Mouse (Mus musculus): ENCODE measurements around the gene Sirt2.

- no peak; the same call in 1 of the 2 replicates for TF ChIP-seq CTCF (IDR thresholded peaks at IDR 0.05; ENCODE audit: borderline replicate concordance, control insufficient read depth, extremely low read depth, insufficient read depth, low read length, poor library complexity)
- TF ChIP-seq POLR2A (IDR thresholded peaks at IDR 0.05; ENCODE audit: control insufficient read depth, extremely low read depth, insufficient read depth, low read length, poor library complexity), result no peak
These were observed 59.3 kb downstream of the Sirt2 start for GRCm38 (mm10) chr7:28825686-28826401.
